Mouse (Mus musculus) CD4-positive, CD25-positive, alpha-beta regulatory T cell, adult 9 weeks (primary cell): ENCODE measurements around the gene Alpk1. TPM values are rescaled to one million over a fixed set of nuclear protein-coding genes. Genes with fewer than 3 reads are reported as not detected.

Experiments used
- polyA plus RNA-seq: library from polyadenylated mRNA; unstranded; fragments of 100-300 nt; shearing (Covaris generic); gene quantifications from one replicate; pipeline ENCODE4 v1.2.1, GENCODE M21; 2017

The Alpk1 gene
- 1.2 TPM for polyA plus RNA-seq

GRCm38 (mm10) chr3:127780021-127780644, at the start of gene Alpk1:
TSS of gene Alpk1 (minus strand) at chr3:127780527.

GRCm38 (mm10) chr3:127789500-127790191, 9.3 kb upstream of the Alpk1 start, which contains the start of gene Tifa:
TSS of gene Tifa (plus strand) at chr3:127789805.

GRCm38 (mm10) chr3:127633080-127634032, 147.0 kb downstream of the Alpk1 start, which contains the start of gene Neurog2:
TSS of gene Neurog2 (plus strand) at chr3:127633135.

Other genes with a start within 250 kb of the Alpk1 start
- 50.4 TPM for gene Larp7, start 227.2 kb downstream of the Alpk1 start, polyA plus RNA-seq
- gene Zgrf1, start 227.0 kb downstream of the Alpk1 start, polyA plus RNA-seq = 4.2 TPM
- gene Neurog2, start 147.4 kb downstream of the Alpk1 start, polyA plus RNA-seq = not detected
- 0.30 TPM for gene Tifa, start 9.3 kb upstream of the Alpk1 start, polyA plus RNA-seq
- gene Ap1ar, start 57.0 kb upstream of the Alpk1 start, polyA plus RNA-seq = 12.7 TPM
- gene Fam241a, start 115.8 kb upstream of the Alpk1 start, polyA plus RNA-seq = 2.2 TPM